Mouse (Mus musculus): ENCODE results near the gene Arsg.

- TF ChIP-seq CTCF (IDR thresholded peaks at IDR 0.05; ENCODE audit: low read depth) (no peak), EP300 (optimal IDR thresholded peaks at IDR 0.05) (no peak)
Measured at GRCm38 (mm10) chr11:109496475-109496993, 23.4 kb downstream of the Arsg start.
